Mouse (Mus musculus): Measurements from ENCODE around the gene Nrcam.

- TF ChIP-seq E2F4 (IDR thresholded peaks at IDR 0.05; ENCODE audit: insufficient read depth) (no peak), POLR2A (IDR thresholded peaks at IDR 0.05; ENCODE audit: insufficient read length, low read depth) (no peak), POLR2AphosphoS2 (IDR thresholded peaks at IDR 0.05; ENCODE audit: insufficient read length, low read depth) (no peak), USF1 (IDR thresholded peaks at IDR 0.05; ENCODE audit: low read depth) (no peak)
Measured at GRCm38 (mm10) chr12:44503737-44504136, 175.1 kb downstream of the Nrcam start.
